Mouse (Mus musculus) limb, embryonic 13.5 days (tissue): ENCODE measurements at regions not wholly inside any gene's neighbourhood (a gene's known extent, or its start where the extent isn't known, plus 50 kb on each side); places are given as distances from the start of the nearest gene placed in this dataset.

ENCODE experiments used
- ATAC-seq: fragments of 200-750 bp; cut with Nextera tagmentation; 2 replicates; pipeline ENCODE4 v1.8.0; 2017; ENCODE audit warnings: low read depth, moderate number of reproducible peaks, moderate TSS enrichment; ENCODE audit not compliant: low FRiP score
- H3K27ac ChIP-seq: fragments of 300-500 bp; sonication (generic); 2 replicates; pipeline ENCODE4 v1.5.1; 2015; ENCODE audit warnings: inconsistent platforms, mild to moderate bottlenecking, moderate library complexity
- H3K27me3 ChIP-seq: fragments of 300-500 bp; sonication (generic); 2 replicates; pipeline ENCODE4 v1.6.1; 2015; ENCODE audit warnings: mild to moderate bottlenecking, inconsistent platforms
- H3K36me3 ChIP-seq: fragments of 300-500 bp; sonication (generic); 2 replicates; pipeline ENCODE4 v1.6.1; 2015; ENCODE audit warnings: inconsistent platforms, mild to moderate bottlenecking, moderate library complexity
- H3K4me1 ChIP-seq: fragments of 300-500 bp; sonication (generic); 2 replicates; pipeline ENCODE4 v1.6.1; 2015; ENCODE audit warnings: inconsistent platforms
- H3K4me2 ChIP-seq: fragments of 300-500 bp; sonication (generic); replicated peaks from 2 replicates; pipeline ENCODE4 v1.6.1; 2015; ENCODE audit warnings: inconsistent platforms, mild to moderate bottlenecking, moderate library complexity
- H3K4me3 ChIP-seq: fragments of 300-500 bp; sonication (generic); 2 replicates; pipeline ENCODE4 v1.5.1; 2015; ENCODE audit warnings: moderate library complexity, mild to moderate bottlenecking, inconsistent platforms
- H3K9ac ChIP-seq: fragments of 300-500 bp; sonication (generic); 2 replicates; pipeline ENCODE4 v1.6.1; 2015; ENCODE audit warnings: mild to moderate bottlenecking, inconsistent platforms
- H3K9me3 ChIP-seq: fragments of 300-500 bp; sonication (generic); 2 replicates; pipeline ENCODE4 v1.6.1; 2016; ENCODE audit warnings: inconsistent platforms
- WGBS: fragments of 180-500 bp; shearing (Covaris S2); methylation state at CpG from one replicate; pipeline ENCODE4 v1.1.7; 2015; 5-methylcytosine and 5-hydroxymethylcytosine counted together

DNA sequence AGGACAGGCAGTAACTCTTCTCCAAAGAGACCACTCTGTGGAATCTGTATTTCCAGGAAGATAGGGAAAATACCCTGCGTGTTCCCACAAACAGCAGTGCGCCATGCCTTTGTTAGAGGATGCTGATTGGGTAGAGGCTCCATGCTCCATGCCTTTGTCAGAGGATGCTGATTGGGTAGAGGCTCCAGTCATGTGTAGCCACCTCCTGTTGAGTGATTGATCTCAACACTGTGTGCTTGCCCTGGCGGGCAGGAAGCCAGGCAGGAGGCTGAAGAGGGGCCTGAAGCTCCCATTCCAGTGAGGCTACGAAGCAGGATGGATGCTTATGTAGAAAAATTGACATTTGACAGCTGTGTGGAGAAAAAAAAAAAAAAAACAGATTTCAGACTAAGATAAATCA lies 131.9 kb upstream of the Prr30 start:
- no peaks in the 10 kb centered on the region for H3K36me3 ChIP-seq
- 77% methylated on average over 4 of the region's 4 CpGs for WGBS
- H3K27ac ChIP-seq: no peak overlapping the region
- no peak overlapping the region for H3K4me2 ChIP-seq
- H3K9me3 ChIP-seq: no peaks in the 10 kb centered on the region
- no peaks in the 10 kb centered on the region for H3K4me1 ChIP-seq
- H3K9ac ChIP-seq: no peak overlapping the region
- H3K4me3 ChIP-seq: no peak overlapping the region
- no peak for ATAC-seq
- H3K27me3 ChIP-seq: peaks cover 4% of the 10 kb centered on the region; the same call in 1 of the 2 replicates

GRCm38 (mm10) chr14:101327421-101327820 lies 127.3 kb upstream of the Prr30 start:
- H3K9ac ChIP-seq: no peak overlapping the region

GRCm38 (mm10) chr14:101326477-101326941 lies 126.4 kb upstream of the Prr30 start:
- Histone ChIP-seq H3K4me1 (0 out of 2 replicates have a peak, but pooled peaks cover 4% of the 10 kb centered on the region), H3K27me3 (peaks cover 11% of the 10 kb centered on the region), H3K27ac (no peak overlapping the region), H3K4me2 (no peak overlapping the region), H3K4me3 (no peak overlapping the region), H3K36me3 (no peaks in the 10 kb centered on the region), H3K9ac (no peak overlapping the region), H3K9me3 (no peaks in the 10 kb centered on the region)
- 23% methylated on average over 12 of the region's 12 CpGs for WGBS
- ATAC-seq: peak; percentile 32; the same call in 1 of the 2 replicates

More at GRCm38 (mm10) chr14:101327421-101327820, 127.3 kb upstream of the Prr30 start:
- no peak overlapping the region for H3K27ac ChIP-seq
- H3K9me3 ChIP-seq: no peaks in the 10 kb centered on the region
- WGBS: 71% methylated on average over 6 of the region's 6 CpGs
- H3K27me3 ChIP-seq: peaks cover 11% of the 10 kb centered on the region
- ATAC-seq: no peak
- H3K4me1 ChIP-seq: 0 out of 2 replicates have a peak, but pooled peaks cover 4% of the 10 kb centered on the region
- H3K4me3 ChIP-seq: no peak overlapping the region
- H3K36me3 ChIP-seq: no peaks in the 10 kb centered on the region
- no peak overlapping the region for H3K4me2 ChIP-seq

GRCm38 (mm10) chr14:101323361-101323760 lies 123.2 kb upstream of the Prr30 start:
- H3K4me1 ChIP-seq: 0 out of 2 replicates have a peak, but pooled peaks cover 4% of the 10 kb centered on the region
- H3K36me3 ChIP-seq: no peaks in the 10 kb centered on the region
- no peak for ATAC-seq
- peaks cover 11% of the 10 kb centered on the region for H3K27me3 ChIP-seq
- H3K27ac ChIP-seq: no peak overlapping the region
- H3K4me2 ChIP-seq: no peak overlapping the region
- 96% methylated on average over 6 of the region's 6 CpGs for WGBS
- no peaks in the 10 kb centered on the region for H3K9me3 ChIP-seq
- no peak overlapping the region for H3K4me3 ChIP-seq
- no peak overlapping the region for H3K9ac ChIP-seq

- Histone ChIP-seq H3K9ac (no peak overlapping the region), H3K27me3 (no peaks in the 10 kb centered on the region), H3K9me3 (no peaks in the 10 kb centered on the region), H3K4me1 (peaks cover 12% of the 10 kb centered on the region; the same call in 1 of the 2 replicates), H3K4me2 (no peak overlapping the region), H3K36me3 (no peaks in the 10 kb centered on the region), H3K27ac (no peak overlapping the region), H3K4me3 (no peak overlapping the region)
- no peak for ATAC-seq
These were observed 107.8 kb upstream of the Prr30 start for GRCm38 (mm10) chr14:101307920-101308319.

GRCm38 (mm10) chr14:101304487-101305032 lies 104.4 kb upstream of the Prr30 start:
- Histone ChIP-seq H3K9ac (no peak overlapping the region), H3K36me3 (no peaks in the 10 kb centered on the region), H3K4me3 (no peak overlapping the region), H3K27ac (no peak overlapping the region), H3K9me3 (no peaks in the 10 kb centered on the region), H3K4me2 (no peak overlapping the region), H3K4me1 (peaks cover 8% of the 10 kb centered on the region; the same call in 1 of the 2 replicates), H3K27me3 (no peaks in the 10 kb centered on the region)
- no peak for ATAC-seq
- 49% methylated on average over 4 of the region's 4 CpGs for WGBS

DNA sequence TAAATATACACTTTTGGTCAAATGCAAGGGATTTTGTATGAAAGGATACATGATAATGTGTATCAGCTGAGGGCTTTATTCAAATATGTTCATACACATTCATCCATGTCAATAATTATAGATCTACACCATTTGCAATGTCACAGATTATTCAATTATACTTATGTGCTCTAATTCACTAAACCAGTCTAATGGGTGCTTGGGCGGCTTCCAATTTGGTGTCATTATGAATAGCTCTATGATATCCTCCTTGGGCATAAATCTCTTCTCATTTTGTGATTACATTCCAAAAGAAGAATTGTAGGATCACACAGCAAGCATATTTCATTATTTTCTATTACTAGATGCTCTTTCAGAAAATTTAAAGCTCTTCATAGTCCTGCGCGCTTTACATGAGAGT lies 97.7 kb upstream of the Prr30 start:
- Histone ChIP-seq H3K4me2 (no peak overlapping the region), H3K9me3 (no peaks in the 10 kb centered on the region), H3K27me3 (no peaks in the 10 kb centered on the region), H3K36me3 (no peaks in the 10 kb centered on the region), H3K4me1 (no peaks in the 10 kb centered on the region), H3K9ac (no peak overlapping the region), H3K27ac (no peak overlapping the region), H3K4me3 (no peak overlapping the region)
- ATAC-seq: no peak
- 93% methylated on average over 3 of the region's 3 CpGs for WGBS

DNA sequence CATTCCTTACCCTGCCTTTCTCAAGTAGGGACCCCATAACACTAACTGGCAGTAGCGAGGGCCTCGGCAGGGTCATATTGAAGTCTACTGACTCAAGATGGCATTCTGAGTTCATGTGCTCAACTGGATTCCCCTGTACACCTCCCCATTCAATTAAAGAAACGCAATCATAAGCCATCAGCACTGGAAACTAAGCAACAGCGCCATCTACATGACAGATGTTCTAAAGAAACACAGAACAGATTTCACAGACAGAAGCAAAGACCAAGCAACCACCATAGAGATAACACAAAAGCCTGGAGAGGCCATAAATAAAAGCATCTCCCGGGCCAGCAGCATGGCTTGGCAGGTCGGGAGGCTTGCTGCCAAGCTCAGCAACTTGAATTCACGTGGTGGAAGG lies 94.6 kb upstream of the Prr30 start:
- peaks cover 12% of the 10 kb centered on the region; the same call in 1 of the 2 replicates for H3K4me1 ChIP-seq
- H3K9me3 ChIP-seq: no peaks in the 10 kb centered on the region
- no peak for ATAC-seq
- no peak overlapping the region for H3K4me3 ChIP-seq
- WGBS: 20% methylated on average over 7 of the region's 7 CpGs
- no peaks in the 10 kb centered on the region for H3K27me3 ChIP-seq
- no peak overlapping the region for H3K27ac ChIP-seq
- H3K9ac ChIP-seq: no peak overlapping the region
- no peak overlapping the region for H3K4me2 ChIP-seq
- H3K36me3 ChIP-seq: no peaks in the 10 kb centered on the region

GRCm38 (mm10) chr14:101287755-101288154 lies 87.6 kb upstream of the Prr30 start:
- no peaks in the 10 kb centered on the region for H3K9me3 ChIP-seq
- no peak for ATAC-seq
- 79% methylated on average over 4 of the region's 4 CpGs for WGBS
- H3K4me3 ChIP-seq: no peak overlapping the region
- H3K27ac ChIP-seq: no peak overlapping the region
- H3K9ac ChIP-seq: no peak overlapping the region
- H3K4me1 ChIP-seq: peaks cover 12% of the 10 kb centered on the region; the same call in 1 of the 2 replicates
- no peaks in the 10 kb centered on the region for H3K27me3 ChIP-seq
- no peak overlapping the region for H3K4me2 ChIP-seq
- H3K36me3 ChIP-seq: no peaks in the 10 kb centered on the region

- Histone ChIP-seq H3K4me3 (no peak overlapping the region), H3K9me3 (no peaks in the 10 kb centered on the region), H3K36me3 (no peaks in the 10 kb centered on the region), H3K9ac (no peak overlapping the region), H3K27me3 (no peaks in the 10 kb centered on the region), H3K4me2 (no peak overlapping the region), H3K27ac (no peak overlapping the region), H3K4me1 (0 out of 2 replicates have a peak, but pooled peaks cover 4% of the 10 kb centered on the region)
- WGBS: 53% methylated on average over 4 of the region's 4 CpGs
- no peak for ATAC-seq
These were observed 69.1 kb upstream of the Prr30 start for GRCm38 (mm10) chr14:101269048-101269789.

GRCm38 (mm10) chr14:101267536-101267935 lies 67.4 kb upstream of the Prr30 start:
- H3K27ac ChIP-seq: no peak overlapping the region
- no peak overlapping the region for H3K4me3 ChIP-seq
- 81% methylated on average over 2 of the region's 2 CpGs for WGBS
- no peaks in the 10 kb centered on the region for H3K9me3 ChIP-seq
- no peak for ATAC-seq
- no peaks in the 10 kb centered on the region for H3K27me3 ChIP-seq
- H3K36me3 ChIP-seq: no peaks in the 10 kb centered on the region
- no peak overlapping the region for H3K9ac ChIP-seq
- H3K4me1 ChIP-seq: 0 out of 2 replicates have a peak, but pooled peaks cover 4% of the 10 kb centered on the region
- no peak overlapping the region for H3K4me2 ChIP-seq
